Mouse (Mus musculus) forebrain, embryonic 16.5 days (tissue): ENCODE measurements around the gene Gm10260. TPM values are rescaled to one million over a fixed set of nuclear protein-coding genes. Genes with fewer than 3 reads are reported as not detected.

Source experiments
- ATAC-seq: fragments of 200-750 bp; cut with Nextera tagmentation; 2 replicates; pipeline ENCODE4 v1.8.0; 2017; ENCODE audit warnings: mild to moderate bottlenecking, moderate library complexity
- H3K27ac ChIP-seq: fragments of 300-500 bp; sonication (generic); 2 replicates; pipeline ENCODE4 v1.5.1; 2014; ENCODE audit warnings: low read length, control low read depth
- H3K27me3 ChIP-seq: fragments of 300-500 bp; sonication (generic); replicated peaks from 2 replicates; pipeline ENCODE4 v1.6.1; 2014; ENCODE audit warnings: low read length; ENCODE audit not compliant: control insufficient read depth, insufficient read depth
- H3K36me3 ChIP-seq: fragments of 300-500 bp; sonication (generic); 2 replicates; pipeline ENCODE4 v1.6.1; 2014; ENCODE audit not compliant: control insufficient read depth, insufficient read depth
- H3K4me1 ChIP-seq: fragments of 300-500 bp; sonication (generic); replicated peaks from 2 replicates; pipeline ENCODE4 v1.6.1; 2014; ENCODE audit warnings: low read length; ENCODE audit not compliant: control insufficient read depth, insufficient read depth
- H3K4me2 ChIP-seq: fragments of 300-500 bp; sonication (generic); 2 replicates; pipeline ENCODE4 v1.6.1; 2014; ENCODE audit warnings: mild to moderate bottlenecking, low read length, control low read depth
- H3K4me3 ChIP-seq: fragments of 300-500 bp; sonication (generic); replicated peaks from 2 replicates; pipeline ENCODE4 v1.5.1; 2014; ENCODE audit warnings: mild to moderate bottlenecking, low read length, control low read depth
- H3K9ac ChIP-seq: fragments of 300-500 bp; sonication (generic); replicated peaks from 2 replicates; pipeline ENCODE4 v1.6.1; 2014; ENCODE audit warnings: low read depth, low read length, control low read depth
- H3K9me3 ChIP-seq: fragments of 300-500 bp; sonication (generic); 2 replicates; pipeline ENCODE4 v1.6.1; 2016; ENCODE audit warnings: low read length; ENCODE audit not compliant: control insufficient read depth
- WGBS: fragments of 180-500 bp; shearing (Covaris S2); extraction: QIAGEN DNeasy Blood & Tissue Kit; methylation state at CpG from one replicate; pipeline ENCODE4 v1.1.7; 2014; 5-methylcytosine and 5-hydroxymethylcytosine counted together
- polyA plus RNA-seq: library from polyadenylated mRNA; unstranded; fragments of >200 nt; fragmentation: Nextera tagmentation; extraction: Ambion mirVana; gene quantifications from 2 replicates; pipeline ENCODE4 v1.2.1, GENCODE M21; 2015

Gene Gm10260
- polyA plus RNA-seq, 1 experiment from 2014 or later: 3.3 TPM

- H3K4me1 ChIP-seq: peaks cover 8% of the 10 kb centered on the region; the same call in 1 of the 2 replicates
- no peaks in the 10 kb centered on the region for H3K27me3 ChIP-seq
- no peak for ATAC-seq
- no peaks in the 10 kb centered on the region for H3K9me3 ChIP-seq
- H3K36me3 ChIP-seq: no peaks in the 10 kb centered on the region
- H3K4me2 ChIP-seq: no peak overlapping the region
- WGBS: 96% methylated on average over 8 of the region's 8 CpGs
- H3K4me3 ChIP-seq: no peak overlapping the region
- no peak overlapping the region for H3K27ac ChIP-seq
- H3K9ac ChIP-seq: no peak overlapping the region
Observed at GRCm38 (mm10) chr13:97775907-97776306, 15.5 kb upstream of the Gm10260 start.

DNA sequence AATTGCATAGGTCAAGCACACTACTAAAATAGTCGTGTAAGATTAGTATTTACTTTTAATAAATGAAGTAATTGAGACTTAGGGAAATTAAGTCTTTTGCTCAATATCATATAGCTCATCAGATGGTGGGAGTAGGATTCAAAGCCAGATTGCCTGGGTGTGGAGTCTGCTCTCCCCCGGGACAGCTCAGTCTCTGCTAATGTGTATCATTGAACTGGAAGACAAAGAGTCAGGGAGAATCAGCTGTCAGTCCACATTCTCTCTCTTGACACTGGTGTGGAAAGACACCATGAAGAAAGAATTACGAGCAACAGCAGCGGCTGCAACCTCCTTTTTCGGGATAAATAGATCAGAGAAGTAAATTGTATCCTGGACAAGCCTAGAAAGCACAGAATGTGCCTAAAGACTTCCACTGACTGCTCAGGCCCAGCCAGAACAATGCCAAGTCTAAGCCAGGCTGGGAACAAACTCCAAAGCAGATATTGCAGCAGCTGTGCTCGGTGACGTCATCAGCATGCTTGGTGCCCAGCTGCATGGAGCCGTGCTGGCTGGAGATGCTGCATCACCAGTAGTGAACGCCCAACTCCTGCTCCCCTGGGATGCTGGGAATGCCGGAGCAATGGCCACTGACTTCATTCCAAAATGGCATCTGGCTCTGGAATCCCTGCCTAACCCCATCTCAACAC lies 14.5 kb upstream of the Gm10260 start:
- no peak overlapping the region for H3K4me3 ChIP-seq
- H3K9me3 ChIP-seq: no peaks in the 10 kb centered on the region
- H3K27me3 ChIP-seq: no peaks in the 10 kb centered on the region
- WGBS: 42% methylated on average over 10 of the region's 10 CpGs
- H3K27ac ChIP-seq: no peak overlapping the region
- H3K4me2 ChIP-seq: no peak overlapping the region
- H3K9ac ChIP-seq: no peak overlapping the region
- ATAC-seq: peak; percentile 93
- H3K4me1 ChIP-seq: peaks cover 8% of the 10 kb centered on the region; the same call in 1 of the 2 replicates
- H3K36me3 ChIP-seq: no peaks in the 10 kb centered on the region

DNA sequence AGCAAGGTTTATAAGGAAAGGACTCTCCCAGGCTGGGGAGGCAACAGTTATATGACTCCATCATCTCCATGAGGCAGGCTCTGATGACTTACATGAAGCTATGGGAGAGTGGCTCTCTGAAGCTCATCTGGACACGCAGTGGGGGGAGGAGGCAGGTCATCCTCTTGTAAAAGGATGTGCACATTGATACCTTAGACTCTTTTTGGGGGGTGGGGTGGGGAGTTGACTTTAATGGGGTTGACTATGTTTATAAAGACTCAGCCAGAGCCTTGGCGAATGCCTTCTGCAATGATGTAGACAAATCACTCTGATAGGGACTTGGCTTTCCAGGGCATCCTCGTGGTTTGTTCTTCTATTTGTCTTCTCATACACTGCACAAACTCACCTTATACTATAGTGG lies 8.8 kb upstream of the Gm10260 start:
- Histone ChIP-seq H3K4me1 (no peaks in the 10 kb centered on the region; the same call in 1 of the 2 replicates), H3K9me3 (no peaks in the 10 kb centered on the region), H3K36me3 (no peaks in the 10 kb centered on the region), H3K27ac (no peak overlapping the region), H3K4me2 (no peak overlapping the region), H3K4me3 (no peak overlapping the region), H3K27me3 (no peaks in the 10 kb centered on the region), H3K9ac (no peak overlapping the region)
- no peak for ATAC-seq
- 94% methylated on average over 3 of the region's 3 CpGs for WGBS

DNA sequence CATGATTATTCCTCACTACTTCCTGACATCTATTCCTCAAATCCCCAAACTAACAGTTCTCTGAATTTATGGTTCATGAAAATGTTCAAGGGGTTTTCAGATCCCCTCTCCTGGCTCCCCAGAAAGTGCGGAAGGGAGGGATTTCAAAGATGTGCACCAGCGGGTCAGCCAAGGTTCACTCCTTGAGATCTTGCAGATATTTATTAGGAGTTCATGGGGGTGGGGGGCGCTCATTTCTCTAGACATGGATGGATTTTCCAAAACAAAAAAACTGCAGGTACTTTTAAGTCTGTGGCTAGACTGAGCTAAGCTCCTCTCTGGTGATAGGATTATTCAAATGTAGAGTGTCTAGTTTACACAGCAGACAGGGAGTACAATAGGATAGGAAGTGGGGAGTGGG lies 8.4 kb upstream of the Gm10260 start:
- no peak overlapping the region for H3K4me3 ChIP-seq
- no peaks in the 10 kb centered on the region for H3K36me3 ChIP-seq
- H3K4me2 ChIP-seq: no peak overlapping the region
- no peak overlapping the region for H3K27ac ChIP-seq
- no peak overlapping the region for H3K9ac ChIP-seq
- H3K9me3 ChIP-seq: no peaks in the 10 kb centered on the region
- peaks cover under 1% of the 10 kb centered on the region for H3K4me1 ChIP-seq
- no peak for ATAC-seq
- 70% methylated on average over 3 of the region's 3 CpGs for whole genome bisulfite sequencing
- H3K27me3 ChIP-seq: no peaks in the 10 kb centered on the region

DNA sequence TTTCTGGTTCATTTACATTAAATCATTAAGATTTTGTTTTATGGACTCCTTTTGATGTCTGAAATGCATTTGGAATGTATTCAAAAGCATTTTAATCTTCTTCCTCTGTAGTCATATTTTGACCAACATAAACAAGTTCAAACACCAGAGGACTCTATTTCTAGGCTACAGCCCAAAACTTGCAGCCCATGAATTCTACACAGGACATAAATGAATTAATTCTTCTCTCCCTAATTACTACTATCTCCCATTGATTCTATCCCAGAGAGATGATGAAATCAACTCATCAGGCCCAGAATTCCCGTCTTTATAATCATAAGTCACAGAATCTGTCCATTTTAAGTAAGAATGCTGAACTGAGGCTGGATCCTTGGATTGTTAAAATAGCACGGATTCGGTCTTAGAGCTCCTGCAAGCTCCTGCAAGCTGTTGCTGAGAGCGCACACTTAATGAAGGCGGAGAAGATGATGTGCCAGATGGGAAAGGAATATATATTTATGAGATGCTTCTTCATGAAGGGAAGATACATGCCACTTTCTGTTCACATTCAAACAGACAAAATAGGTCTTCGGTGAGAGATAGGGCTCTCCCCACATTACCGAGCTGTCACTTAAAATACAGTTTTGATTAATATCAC lies 7.7 kb upstream of the Gm10260 start:
- H3K4me2 ChIP-seq: no peak overlapping the region
- peak overlapping the region; percentile 5; the same call in 1 of the 2 replicates for H3K27ac ChIP-seq
- H3K4me1 ChIP-seq: peaks cover 5% of the 10 kb centered on the region
- no peaks in the 10 kb centered on the region for H3K9me3 ChIP-seq
- no peak overlapping the region for H3K4me3 ChIP-seq
- H3K27me3 ChIP-seq: no peaks in the 10 kb centered on the region
- no peak for ATAC-seq
- 57% methylated on average over 7 of the region's 7 CpGs for WGBS
- no peak overlapping the region for H3K9ac ChIP-seq
- no peaks in the 10 kb centered on the region for H3K36me3 ChIP-seq

GRCm38 (mm10) chr13:97766600-97766999 lies 6.2 kb upstream of the Gm10260 start:
- no peak overlapping the region for H3K4me2 ChIP-seq
- no peak overlapping the region for H3K27ac ChIP-seq
- 89% methylated on average over 3 of the region's 3 CpGs for WGBS
- no peak overlapping the region for H3K4me3 ChIP-seq
- H3K27me3 ChIP-seq: no peaks in the 10 kb centered on the region
- H3K36me3 ChIP-seq: no peaks in the 10 kb centered on the region
- peaks cover 5% of the 10 kb centered on the region for H3K4me1 ChIP-seq
- H3K9me3 ChIP-seq: no peaks in the 10 kb centered on the region
- ATAC-seq: no peak
- no peak overlapping the region for H3K9ac ChIP-seq

- Histone ChIP-seq H3K36me3 (no peaks in the 10 kb centered on the region), H3K9ac (no peak overlapping the region), H3K27ac (no peak overlapping the region), H3K27me3 (no peaks in the 10 kb centered on the region), H3K4me2 (no peak overlapping the region), H3K4me1 (peaks cover 5% of the 10 kb centered on the region), H3K9me3 (no peaks in the 10 kb centered on the region), H3K4me3 (no peak overlapping the region)
- 88% methylated on average over 2 of the region's 2 CpGs for WGBS
- ATAC-seq: no peak
Observed at GRCm38 (mm10) chr13:97765913-97766312, 5.5 kb upstream of the Gm10260 start.

GRCm38 (mm10) chr13:97764067-97764466 lies 3.6 kb upstream of the Gm10260 start:
- H3K9ac ChIP-seq: no peak overlapping the region
- WGBS: 44% methylated on average over 7 of the region's 7 CpGs
- H3K27me3 ChIP-seq: no peaks in the 10 kb centered on the region
- no peak overlapping the region for H3K4me2 ChIP-seq
- H3K27ac ChIP-seq: no peak overlapping the region
- H3K4me1 ChIP-seq: peaks cover 5% of the 10 kb centered on the region
- no peak overlapping the region for H3K4me3 ChIP-seq
- no peak for ATAC-seq
- H3K36me3 ChIP-seq: no peaks in the 10 kb centered on the region
- no peaks in the 10 kb centered on the region for H3K9me3 ChIP-seq

- no peaks in the 10 kb centered on the region for H3K9me3 ChIP-seq
- no peak overlapping the region for H3K4me3 ChIP-seq
- H3K4me1 ChIP-seq: peaks cover 5% of the 10 kb centered on the region
- H3K4me2 ChIP-seq: no peak overlapping the region
- WGBS: 56% methylated on average over 6 of the region's 6 CpGs
- H3K36me3 ChIP-seq: no peaks in the 10 kb centered on the region
- no peak for ATAC-seq
- H3K9ac ChIP-seq: no peak overlapping the region
- no peak overlapping the region for H3K27ac ChIP-seq
- no peaks in the 10 kb centered on the region for H3K27me3 ChIP-seq
Observed at GRCm38 (mm10) chr13:97763436-97763835, 3.0 kb upstream of the Gm10260 start.
